Mouse (Mus musculus) heart, adult 11 months (tissue): ENCODE data around the gene Lipt1.
A peak's percentile ranks its signal among the peaks of the same experiment; 100 is the strongest.

Source experiments
- DNase-seq: peaks from one replicate; pipeline ENCODE4 v3.0.0; 2022

Lipt1 gene

GRCm38 (mm10) chr1:37871704-37872103, at the start of gene Lipt1:
Lipt1 (plus strand) TSS chr1:37871738.
- DNase-seq: peak; percentile 91

GRCm38 (mm10) chr1:37831681-37832080, 39.9 kb upstream of the Lipt1 start:
- no peak for DNase-seq

GRCm38 (mm10) chr1:37846878-37847277, 24.7 kb upstream of the Lipt1 start:
- no peak for DNase-seq

- peak; percentile 41 for DNase-seq
Observed at GRCm38 (mm10) chr1:37850696-37851095, 20.8 kb upstream of the Lipt1 start.

GRCm38 (mm10) chr1:37864511-37865400, 6.8 kb upstream of the Lipt1 start:
- peak; percentile 100 for DNase-seq

GRCm38 (mm10) chr1:37865401-37866215, 5.9 kb upstream of the Lipt1 start:
- peak; percentile 80 for DNase-seq

GRCm38 (mm10) chr1:37866286-37866685, 5.3 kb upstream of the Lipt1 start, which contains the start of gene Tsga10:
Tsga10 (minus strand) TSS chr1:37866429.
- DNase-seq: no peak

GRCm38 (mm10) chr1:37867056-37867455, 4.5 kb upstream of the Lipt1 start:
- no peak for DNase-seq

- peak; percentile 87 for DNase-seq
Observed at GRCm38 (mm10) chr1:37867684-37868322, 3.7 kb upstream of the Lipt1 start.

- DNase-seq: no peak
Observed at GRCm38 (mm10) chr1:37868640-37869039, 2.9 kb upstream of the Lipt1 start.

GRCm38 (mm10) chr1:37869362-37869761, 2.2 kb upstream of the Lipt1 start:
- DNase-seq: no peak

GRCm38 (mm10) chr1:37872131-37873067, 861 bp downstream of the Lipt1 start:
- DNase-seq: peak; percentile 99

GRCm38 (mm10) chr1:37873157-37873556, 1.6 kb downstream of the Lipt1 start:
- peak; percentile 57 for DNase-seq

- peak; percentile 93 for DNase-seq
Observed at GRCm38 (mm10) chr1:37877736-37878460, 6.4 kb downstream of the Lipt1 start.

GRCm38 (mm10) chr1:37883411-37883810, 11.9 kb downstream of the Lipt1 start:
- DNase-seq: no peak

- DNase-seq: no peak
Observed at GRCm38 (mm10) chr1:37884451-37884850, 12.9 kb downstream of the Lipt1 start.

GRCm38 (mm10) chr1:37889206-37889605, 17.7 kb downstream of the Lipt1 start:
- DNase-seq: no peak

GRCm38 (mm10) chr1:37890025-37890652, 18.6 kb downstream of the Lipt1 start, which contains the start of the genes Mitd1 and Mrpl30:
Mitd1 (minus strand) TSS chr1:37890411.
Mrpl30 (plus strand) TSS chr1:37890477.
- DNase-seq: peak; percentile 99

GRCm38 (mm10) chr1:37891400-37891799, 19.9 kb downstream of the Lipt1 start:
- no peak for DNase-seq

GRCm38 (mm10) chr1:37894606-37895005, 23.1 kb downstream of the Lipt1 start:
- DNase-seq: no peak

GRCm38 (mm10) chr1:37899816-37900215, 28.3 kb downstream of the Lipt1 start:
- no peak for DNase-seq
